Mouse (Mus musculus): ENCODE data around the gene Bola1. TPM values are rescaled to one million over a fixed set of nuclear protein-coding genes. Genes with fewer than 3 reads are reported as not detected.

The Bola1 gene
- polyA plus RNA-seq, 1 experiment from 2014 or later: 77.9 TPM

GRCm38 (mm10) chr3:96170276-96170675, 49.2 kb downstream of the Bola1 start:
- H3K9me3 ChIP-seq: no peaks in the 10 kb centered on the region
- no peak for ATAC-seq (ENCODE audit: low FRiP score)
- H3K27ac ChIP-seq: 0 out of 2 replicates have a peak overlapping the region, but pooled peaks have one; percentile 3
- WGBS: 85% methylated on average over 4 of the region's 4 CpGs
- H3K4me2 ChIP-seq: no peak overlapping the region; the same call in 1 of the 2 replicates
- peak overlapping the region; percentile 33; the same call in 1 of the 2 replicates for H3K9ac ChIP-seq
- H3K4me1 ChIP-seq: peaks cover 37% of the 10 kb centered on the region
- no peaks in the 10 kb centered on the region for H3K27me3 ChIP-seq
- no peak overlapping the region for H3K4me3 ChIP-seq (replicated peaks)
- peaks cover 28% of the 10 kb centered on the region for H3K36me3 ChIP-seq (replicated peaks)

GRCm38 (mm10) chr3:96168466-96169158, 50.9 kb downstream of the Bola1 start:
- Histone ChIP-seq H3K27me3 (no peaks in the 10 kb centered on the region), H3K27ac (no peak overlapping the region), H3K9ac (no peak overlapping the region), H3K36me3 (replicated peaks) (peaks cover 13% of the 10 kb centered on the region), H3K4me3 (replicated peaks) (no peak overlapping the region), H3K9me3 (no peaks in the 10 kb centered on the region), H3K4me2 (no peak overlapping the region), H3K4me1 (peaks cover 23% of the 10 kb centered on the region)
- ATAC-seq (ENCODE audit: low FRiP score): no peak
- WGBS: 71% methylated on average over 12 of the region's 12 CpGs

GRCm38 (mm10) chr3:96163040-96163439, 56.5 kb downstream of the Bola1 start:
- H3K9ac ChIP-seq: no peak overlapping the region
- 87% methylated on average over 6 of the region's 6 CpGs for WGBS
- H3K4me3 ChIP-seq (replicated peaks): no peak overlapping the region
- no peaks in the 10 kb centered on the region for H3K9me3 ChIP-seq
- 0 out of 2 replicates have a peak overlapping the region, but pooled peaks have one; percentile 82 for H3K4me2 ChIP-seq
- H3K27ac ChIP-seq: no peak overlapping the region
- no peak for ATAC-seq (ENCODE audit: low FRiP score)
- H3K36me3 ChIP-seq (replicated peaks): no peaks in the 10 kb centered on the region
- peaks cover 26% of the 10 kb centered on the region for H3K4me1 ChIP-seq
- no peaks in the 10 kb centered on the region for H3K27me3 ChIP-seq

- peak within 1 kb of the TSS; percentile 37 for H3K4me3 ChIP-seq (replicated peaks)
- WGBS: 8% methylated on average over 15 of the region's 16 CpGs
- ATAC-seq (ENCODE audit: low FRiP score): no peak
These were observed 57.4 kb downstream of the Bola1 start, which contains the start of gene Mtmr11 for GRCm38 (mm10) chr3:96161869-96162840. TSS of gene Mtmr11 (plus strand) at chr3:96162004.

GRCm38 (mm10) chr3:96160803-96161516, 58.5 kb downstream of the Bola1 start:
- H3K36me3 ChIP-seq (replicated peaks): peaks cover under 1% of the 10 kb centered on the region; the same call in 1 of the 2 replicates
- no peaks in the 10 kb centered on the region for H3K9me3 ChIP-seq
- peak overlapping the region; percentile 82 for H3K4me2 ChIP-seq
- H3K4me3 ChIP-seq (replicated peaks): peak overlapping the region; percentile 37
- ATAC-seq (ENCODE audit: low FRiP score): peak; percentile 56; the same call in 1 of the 2 replicates
- H3K9ac ChIP-seq: peak overlapping the region; percentile 55
- WGBS: under 1% methylated on average over 12 of the region's 12 CpGs
- peaks cover 26% of the 10 kb centered on the region for H3K4me1 ChIP-seq
- peak overlapping the region; percentile 63 for H3K27ac ChIP-seq
- no peaks in the 10 kb centered on the region for H3K27me3 ChIP-seq

More at GRCm38 (mm10) chr3:96161869-96162840, 57.4 kb downstream of the Bola1 start, which contains the start of gene Mtmr11:
- no peaks in the 10 kb centered on the region for H3K36me3 ChIP-seq (replicated peaks)
- H3K4me2 ChIP-seq: peak within 1 kb of the TSS; percentile 82
- peaks cover 26% of the 10 kb centered on the region for H3K4me1 ChIP-seq
- H3K9me3 ChIP-seq: no peaks in the 10 kb centered on the region
- H3K27ac ChIP-seq: peak within 1 kb of the TSS; percentile 63
- no peaks in the 10 kb centered on the region for H3K27me3 ChIP-seq
- peak within 1 kb of the TSS; percentile 55 for H3K9ac ChIP-seq

- whole genome bisulfite sequencing: 55% methylated on average over 4 of the region's 4 CpGs
- Histone ChIP-seq H3K9me3 (no peaks in the 10 kb centered on the region), H3K36me3 (replicated peaks) (peaks cover 7% of the 10 kb centered on the region), H3K4me3 (replicated peaks) (no peak overlapping the region), H3K9ac (peak overlapping the region; percentile 55; the same call in 1 of the 2 replicates), H3K4me2 (peak overlapping the region; percentile 82), H3K4me1 (peaks cover 26% of the 10 kb centered on the region), H3K27me3 (no peaks in the 10 kb centered on the region), H3K27ac (peak overlapping the region; percentile 63)
- ATAC-seq (ENCODE audit: low FRiP score): no peak
These were observed 59.2 kb downstream of the Bola1 start for GRCm38 (mm10) chr3:96160222-96160802.

- Histone ChIP-seq H3K4me3 (replicated peaks) (no peak overlapping the region), H3K9ac (no peak overlapping the region), H3K27ac (no peak overlapping the region), H3K27me3 (no peaks in the 10 kb centered on the region), H3K4me2 (no peak overlapping the region), H3K36me3 (replicated peaks) (peaks cover 12% of the 10 kb centered on the region), H3K4me1 (peaks cover 26% of the 10 kb centered on the region), H3K9me3 (no peaks in the 10 kb centered on the region)
- no peak for ATAC-seq (ENCODE audit: low FRiP score)
- WGBS: 80% methylated on average over 4 of the region's 4 CpGs
These were observed 59.7 kb downstream of the Bola1 start for GRCm38 (mm10) chr3:96159820-96160219.

- no peak for ATAC-seq (ENCODE audit: low FRiP score)
- Histone ChIP-seq H3K9me3 (no peaks in the 10 kb centered on the region), H3K27ac (no peak overlapping the region), H3K9ac (no peak overlapping the region), H3K36me3 (replicated peaks) (peaks cover 55% of the 10 kb centered on the region), H3K4me2 (no peak overlapping the region), H3K4me3 (replicated peaks) (no peak overlapping the region), H3K4me1 (peaks cover 5% of the 10 kb centered on the region), H3K27me3 (no peaks in the 10 kb centered on the region)
- 87% methylated on average over 8 of the region's 8 CpGs for WGBS
These were observed 64.0 kb downstream of the Bola1 start for GRCm38 (mm10) chr3:96155501-96155900.

GRCm38 (mm10) chr3:96152611-96153010, 66.9 kb downstream of the Bola1 start:
- H3K4me3 ChIP-seq (replicated peaks): no peak overlapping the region
- peaks cover 57% of the 10 kb centered on the region for H3K36me3 ChIP-seq (replicated peaks)
- no peaks in the 10 kb centered on the region for H3K4me1 ChIP-seq
- no peaks in the 10 kb centered on the region for H3K9me3 ChIP-seq
- ATAC-seq (ENCODE audit: low FRiP score): no peak
- H3K27ac ChIP-seq: no peak overlapping the region
- no peak overlapping the region for H3K4me2 ChIP-seq
- 94% methylated on average over 5 of the region's 5 CpGs for WGBS
- no peak overlapping the region for H3K9ac ChIP-seq
- H3K27me3 ChIP-seq: no peaks in the 10 kb centered on the region

- no peak overlapping the region for H3K4me2 ChIP-seq
- ATAC-seq (ENCODE audit: low FRiP score): no peak
- no peak overlapping the region for H3K27ac ChIP-seq
- no peaks in the 10 kb centered on the region for H3K9me3 ChIP-seq
- no peaks in the 10 kb centered on the region for H3K27me3 ChIP-seq
- WGBS: 92% methylated on average over 7 of the region's 7 CpGs
- no peak overlapping the region for H3K4me3 ChIP-seq (replicated peaks)
- H3K36me3 ChIP-seq (replicated peaks): peaks cover 57% of the 10 kb centered on the region
- no peaks in the 10 kb centered on the region for H3K4me1 ChIP-seq
- no peak overlapping the region for H3K9ac ChIP-seq
These were observed 67.7 kb downstream of the Bola1 start for GRCm38 (mm10) chr3:96151836-96152235.

GRCm38 (mm10) chr3:96147950-96148349, 71.6 kb downstream of the Bola1 start:
- Histone ChIP-seq H3K4me1 (no peaks in the 10 kb centered on the region), H3K4me2 (no peak overlapping the region), H3K27ac (no peak overlapping the region), H3K4me3 (replicated peaks) (no peak overlapping the region), H3K9ac (no peak overlapping the region), H3K36me3 (replicated peaks) (peaks cover 45% of the 10 kb centered on the region), H3K9me3 (no peaks in the 10 kb centered on the region), H3K27me3 (no peaks in the 10 kb centered on the region)
- ATAC-seq (ENCODE audit: low FRiP score): no peak
- 25% methylated on average over 5 of the region's 5 CpGs for WGBS

Data from forebrain, embryonic 12.5 days (tissue).